Mouse (Mus musculus): ENCODE measurements around the gene Maml2.

DNA sequence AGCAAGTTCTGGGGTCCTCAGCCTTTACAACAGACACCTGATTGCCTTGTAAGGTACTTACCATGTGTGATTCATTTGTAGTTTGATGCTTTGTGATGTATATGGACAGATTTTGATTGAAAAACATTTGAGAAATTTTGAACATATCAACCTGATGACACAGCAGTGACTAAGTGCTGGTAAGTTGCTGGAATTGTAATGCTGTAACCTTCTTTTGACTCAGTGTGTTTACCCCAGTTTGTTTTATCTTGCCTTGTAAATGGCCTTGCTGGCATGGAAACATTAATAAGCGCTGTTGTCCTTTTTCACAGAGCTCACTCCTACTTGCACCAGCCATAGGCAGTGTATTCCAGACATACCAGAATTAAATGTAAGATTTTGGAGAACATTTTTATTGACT lies 163.2 kb downstream of the Maml2 start:
- TF ChIP-seq CTCF (conservative IDR thresholded peaks at IDR 0.05; ENCODE audit: low read length) (no peak), POU5F1 (IDR thresholded peaks at IDR 0.05; ENCODE audit: borderline replicate concordance, low read length) (no peak)

All from E14TG2a.4 (cell line).